Mouse (Mus musculus): ENCODE results near the gene Rnf130.

Gene Rnf130

GRCm38 (mm10) chr11:50138206-50138822 is 113.2 kb downstream of the Rnf130 start:
- DNase-seq (ENCODE audit: low spot score) = no peak

DNA sequence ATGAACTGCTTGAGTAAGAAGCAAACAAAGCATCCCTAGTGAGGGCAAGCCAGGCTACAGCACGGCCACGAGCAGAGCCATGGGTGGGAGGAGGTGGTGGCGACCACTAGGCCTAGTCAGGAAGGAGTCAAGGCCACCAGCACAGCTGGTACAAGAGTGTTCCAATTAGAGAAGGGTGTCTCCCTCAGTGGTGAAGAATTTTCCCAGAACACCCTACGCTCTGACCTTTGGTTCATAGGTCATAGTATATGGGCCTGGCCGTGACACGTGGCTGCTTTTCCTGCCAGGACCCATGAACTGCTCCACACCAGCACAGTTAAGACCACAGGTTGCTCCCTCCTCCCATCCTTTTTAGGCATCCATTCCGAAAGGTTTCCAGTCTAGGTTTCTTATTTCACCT is 114.4 kb downstream of the Rnf130 start:
- no peak for DNase-seq (ENCODE audit: low spot score)

DNA sequence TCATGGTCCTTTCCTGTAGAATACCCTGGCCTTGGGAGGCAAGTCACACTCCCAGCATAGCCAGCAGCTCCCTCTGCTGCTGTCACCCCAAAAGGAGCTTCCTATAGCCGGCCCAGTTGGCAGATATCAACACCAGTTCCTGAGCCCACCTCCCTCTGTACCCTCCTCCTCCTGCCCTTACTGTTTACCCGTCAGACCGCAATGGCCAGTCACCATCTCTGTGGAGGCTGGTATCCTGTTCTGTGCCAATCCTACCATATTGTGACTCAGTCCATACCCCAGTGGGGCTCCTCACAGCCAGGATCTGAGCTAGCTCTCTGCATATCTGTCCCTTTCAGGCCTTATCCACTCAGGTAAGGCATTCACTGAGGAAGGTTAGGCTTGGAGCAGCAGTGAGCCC is 120.4 kb downstream of the Rnf130 start:
- DNase-seq (ENCODE audit: low spot score) = no peak

GRCm38 (mm10) chr11:50146121-50146520 is 121.0 kb downstream of the Rnf130 start:
- DNase-seq (ENCODE audit: low spot score) = no peak

- DNase-seq (ENCODE audit: low spot score) = peak; percentile 56
These were observed 122.3 kb downstream of the Rnf130 start for GRCm38 (mm10) chr11:50147267-50147957.

DNA sequence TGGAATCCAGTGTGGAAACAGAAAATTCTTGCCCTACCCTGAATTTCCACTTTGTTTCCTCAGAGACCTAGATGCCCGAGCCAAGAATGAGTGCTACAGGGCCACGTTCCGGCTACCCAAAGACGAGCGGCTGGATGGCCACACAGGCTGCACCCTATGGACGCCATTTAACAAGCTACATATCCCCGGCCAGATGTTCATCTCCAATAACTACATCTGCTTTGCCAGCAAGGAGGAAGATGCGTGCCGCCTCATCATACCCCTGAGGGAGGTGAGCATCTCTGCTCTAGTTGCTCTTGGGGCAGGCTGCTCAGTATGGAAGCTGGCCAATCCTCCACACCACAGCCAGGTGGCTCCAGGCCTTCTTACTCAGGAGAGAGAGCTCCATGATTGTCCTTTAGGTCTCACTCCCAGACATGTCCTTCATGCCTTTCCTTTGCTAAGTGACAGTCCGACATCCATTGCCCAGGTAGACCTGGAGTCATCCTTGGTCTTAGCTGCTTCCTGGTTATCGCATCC is 122.9 kb downstream of the Rnf130 start:
- no peak for DNase-seq (ENCODE audit: low spot score)

DNA sequence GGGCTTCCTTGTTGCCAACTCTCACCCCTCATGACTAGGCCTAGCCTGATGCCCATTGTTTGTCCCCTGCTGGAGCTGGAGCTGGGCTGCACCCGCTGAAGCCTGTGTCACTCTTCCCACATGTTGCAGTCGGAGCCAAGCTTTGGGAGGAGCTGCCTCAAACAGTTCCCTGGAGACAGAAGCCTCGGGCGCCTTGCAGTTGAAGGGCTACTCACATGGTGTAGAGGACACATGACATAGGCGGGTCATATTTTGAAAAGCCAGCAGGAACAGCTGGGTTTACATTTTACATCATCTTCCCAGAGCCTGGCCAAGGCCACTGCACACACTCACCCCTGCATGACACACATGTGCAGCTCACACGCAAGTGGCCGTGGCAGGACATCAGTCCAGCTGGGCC is 124.1 kb downstream of the Rnf130 start:
- DNase-seq (ENCODE audit: low spot score) = no peak

DNA sequence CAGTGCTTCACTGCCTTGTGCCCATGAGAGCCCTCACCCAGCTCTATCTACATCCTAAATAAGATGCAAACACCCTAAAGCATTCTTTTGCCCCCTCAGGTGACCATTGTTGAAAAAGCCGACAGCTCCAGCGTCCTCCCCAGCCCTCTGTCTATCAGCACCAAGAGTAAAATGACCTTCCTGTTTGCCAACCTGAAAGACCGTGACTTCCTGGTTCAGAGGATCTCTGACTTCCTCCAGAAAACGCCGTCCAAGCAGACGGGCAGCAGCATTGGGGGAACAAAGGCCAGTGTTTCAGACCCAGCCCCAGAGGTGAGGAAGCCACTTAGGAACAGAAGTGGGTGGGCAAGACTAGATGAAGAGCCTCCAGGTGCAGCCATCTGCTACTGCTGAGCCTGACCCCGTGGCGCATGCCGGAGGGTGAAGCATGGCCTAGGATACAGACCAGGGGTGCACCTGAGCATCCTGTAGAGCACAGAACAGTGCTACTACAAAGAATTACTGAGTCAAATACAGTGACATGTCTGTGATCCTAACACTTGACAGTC is 124.5 kb downstream of the Rnf130 start:
- DNase-seq (ENCODE audit: low spot score) = no peak

GRCm38 (mm10) chr11:50151374-50151773 is 126.2 kb downstream of the Rnf130 start:
- DNase-seq (ENCODE audit: low spot score) = no peak

DNA sequence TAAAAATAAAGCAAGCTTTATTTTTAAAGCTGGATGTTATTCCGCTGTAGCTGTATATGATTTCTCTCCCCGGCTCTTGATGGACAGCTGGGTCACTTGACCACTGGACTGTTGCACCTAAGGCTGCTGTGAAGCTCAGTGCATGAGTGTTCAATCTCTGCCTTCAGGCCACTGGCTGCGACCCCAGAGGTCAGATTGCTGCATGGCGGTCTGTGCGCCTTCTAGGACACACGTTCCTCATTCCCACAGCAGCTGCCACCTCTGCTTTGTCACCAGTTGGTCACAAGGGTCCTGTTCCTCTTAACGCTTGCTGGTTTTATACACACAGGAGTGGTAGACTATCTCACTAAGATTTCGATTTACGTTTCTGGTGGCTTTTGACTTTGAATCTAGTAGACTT is 129.0 kb downstream of the Rnf130 start:
- DNase-seq (ENCODE audit: low spot score) = no peak
